Mouse (Mus musculus): Measurements from ENCODE around the gene Gstp3.

GRCm38 (mm10) chr19:4057389-4057788 is 2.0 kb downstream of the Gstp3 start:
- no peak for TF ChIP-seq POLR2A (IDR thresholded peaks at IDR 0.05; ENCODE audit: borderline replicate concordance, extremely low read depth, low read depth, low read length)
- TF ChIP-seq CTCF (IDR thresholded peaks at IDR 0.05; ENCODE audit: insufficient read depth, low read length): no peak

Measured in lung, adult 2 months (tissue).